Mouse (Mus musculus) gastrocnemius, adult 2 months (tissue): Measurements from ENCODE around the gene Cers2. TPM values are rescaled to one million over a fixed set of nuclear protein-coding genes. Genes with fewer than 3 reads are reported as not detected.

Experiments
- DNase-seq: peaks from one replicate; pipeline ENCODE4 v3.0.0; 2022
- H3K27ac ChIP-seq: fragments of 200-600 bp; 2 replicates; pipeline ENCODE4 v1.8.1; 2022; ENCODE audit warnings: mild to moderate bottlenecking
- H3K4me3 ChIP-seq: fragments of 200-600 bp; 2 replicates; pipeline ENCODE4 v1.8.1; 2022; ENCODE audit warnings: mild to moderate bottlenecking, moderate library complexity
- CTCF ChIP-seq: fragments of 200-600 bp; IDR thresholded peaks from 2 replicates; pipeline ENCODE4 v1.8.1; 2022; ENCODE audit warnings: antibody characterized with exemption, mild to moderate bottlenecking, moderate library complexity
- intact Hi-C: fragments of 180-260 bp; cut with DNase I; formaldehyde crosslinking; loops from one replicate; pipeline ENCODE4 v1.15.1; 2025
- total RNA-seq, 2 experiments: library from RNA; stranded (reverse); gene quantifications; 2 replicates each; pipeline ENCODE4 v1.2.3; 2021

The Cers2 gene
- total RNA-seq, 2 experiments from 2014 or later: 19.6 to 23.4 TPM

GRCm38 (mm10) chr3:95282381-95282864, 32.2 kb upstream of the Cers2 start:
- intact Hi-C loops: no loop called here
- peak overlapping the region; percentile 95 for H3K27ac ChIP-seq
- DNase-seq: peak; percentile 53
- no peak for TF ChIP-seq CTCF
- peak overlapping the region; percentile 88 for H3K4me3 ChIP-seq

- intact Hi-C loops: no loop called here
- DNase-seq: peak; percentile 91
- TF ChIP-seq CTCF: peak; percentile 34
- Histone ChIP-seq H3K27ac (peak overlapping the region; percentile 95), H3K4me3 (peak overlapping the region; percentile 88)
Measured at GRCm38 (mm10) chr3:95282865-95283588, 31.6 kb upstream of the Cers2 start.

GRCm38 (mm10) chr3:95283589-95283941, 31.0 kb upstream of the Cers2 start:
- intact Hi-C loops: no loop called here
- TF ChIP-seq CTCF: no peak
- H3K27ac ChIP-seq: peak overlapping the region; percentile 95
- no peak for DNase-seq
- peak overlapping the region; percentile 88 for H3K4me3 ChIP-seq

GRCm38 (mm10) chr3:95284062-95284461, 30.5 kb upstream of the Cers2 start:
- intact Hi-C loops: no loop called here
- H3K4me3 ChIP-seq: peak overlapping the region; percentile 88
- H3K27ac ChIP-seq: peak overlapping the region; percentile 95
- DNase-seq: no peak
- TF ChIP-seq CTCF: no peak

GRCm38 (mm10) chr3:95284501-95285281, 29.9 kb upstream of the Cers2 start:
- Histone ChIP-seq H3K4me3 (peak overlapping the region; percentile 88), H3K27ac (peak overlapping the region; percentile 95)
- intact Hi-C loops: no loop called here
- TF ChIP-seq CTCF: no peak
- DNase-seq: no peak

GRCm38 (mm10) chr3:95285390-95285789, 29.2 kb upstream of the Cers2 start:
- intact Hi-C loops: no loop called here
- H3K27ac ChIP-seq: peak overlapping the region; percentile 66
- no peak for DNase-seq
- H3K4me3 ChIP-seq: peak overlapping the region; percentile 17
- no peak for TF ChIP-seq CTCF

GRCm38 (mm10) chr3:95286011-95286410, 28.6 kb upstream of the Cers2 start:
- TF ChIP-seq CTCF: no peak
- intact Hi-C loops: loop anchor here (2.0 kb wide), 1 partner anchor 25 kb away; no protein-coding TSS in a partner anchor
- H3K4me3 ChIP-seq: peak overlapping the region; percentile 35
- no peak for DNase-seq
- peak overlapping the region; percentile 66 for H3K27ac ChIP-seq

- intact Hi-C loops: loop anchor here (2.0 kb wide), 1 partner anchor 24 kb away; no protein-coding TSS in a partner anchor
- Histone ChIP-seq H3K27ac (peak overlapping the region; percentile 66), H3K4me3 (peak overlapping the region; percentile 35)
- no peak for DNase-seq
- no peak for TF ChIP-seq CTCF
Measured at GRCm38 (mm10) chr3:95286510-95286909, 28.1 kb upstream of the Cers2 start.

- intact Hi-C loops: loop anchor here (2.0 kb wide), 1 partner anchor 23 kb away; no protein-coding TSS in a partner anchor
- no peak overlapping the region for H3K4me3 ChIP-seq
- no peak for TF ChIP-seq CTCF
- no peak overlapping the region for H3K27ac ChIP-seq
- DNase-seq: no peak
Measured at GRCm38 (mm10) chr3:95287541-95287940, 27.1 kb upstream of the Cers2 start.

- intact Hi-C loops: no loop called here
- no peak overlapping the region for H3K4me3 ChIP-seq
- DNase-seq: no peak
- TF ChIP-seq CTCF: no peak
- H3K27ac ChIP-seq: no peak overlapping the region
Measured at GRCm38 (mm10) chr3:95289419-95289818, 25.2 kb upstream of the Cers2 start.

- H3K4me3 ChIP-seq: no peak overlapping the region
- no peak for TF ChIP-seq CTCF
- no peak for DNase-seq
- no peak overlapping the region for H3K27ac ChIP-seq
- intact Hi-C loops: no loop called here
Measured at GRCm38 (mm10) chr3:95290156-95290555, 24.4 kb upstream of the Cers2 start.

GRCm38 (mm10) chr3:95291041-95291440, 23.6 kb upstream of the Cers2 start:
- Histone ChIP-seq H3K27ac (no peak overlapping the region), H3K4me3 (no peak overlapping the region)
- DNase-seq: no peak
- intact Hi-C loops: no loop called here
- TF ChIP-seq CTCF: no peak

GRCm38 (mm10) chr3:95292899-95293298, 21.7 kb upstream of the Cers2 start:
- intact Hi-C loops: no loop called here
- no peak for TF ChIP-seq CTCF
- no peak overlapping the region for H3K4me3 ChIP-seq
- H3K27ac ChIP-seq: peak overlapping the region; percentile 6; the same call in 1 of the 2 replicates
- no peak for DNase-seq
